Mouse (Mus musculus) Patski (cell line): ENCODE measurements at regions not wholly inside any gene's neighbourhood (a gene's known extent, or its start where the extent isn't known, plus 50 kb on each side); places are given as distances from the start of the nearest gene placed in this dataset.

ENCODE experiments used
- ATAC-seq: fragments of 100-300 bp; one replicate; pipeline ENCODE4 v1.8.0; 2021
- CTCF ChIA-PET: fragments of 350-600 bp; sonication (Branson Sonifier 250); formaldehyde crosslinking; loops from one replicate; lab custom pipeline; 2022; ENCODE audit warnings: inconsistent platforms; lab: Charles Lee
- POLR2A ChIA-PET: fragments of 350-600 bp; sonication (Branson Sonifier 250); formaldehyde crosslinking; loops from one replicate; lab custom pipeline; 2022; ENCODE audit warnings: antibody characterized with exemption, inconsistent platforms; lab: Charles Lee
- DNase-seq: peaks from one replicate; pipeline ENCODE4 v3.0.0-alpha.2; 2011; ENCODE audit warnings: low read depth, low spot score
- H3K27me3 ChIP-seq: fragments of 371-371 bp; one replicate; pipeline ENCODE4 v1.5.1; 2021
- CTCF ChIP-seq: fragments of 100-300 bp; IDR thresholded peaks from one replicate; pipeline ENCODE4 v1.5.1; 2021
- in situ Hi-C: fragments of 300-500 bp; cut with MboI; formaldehyde crosslinking; loops from 3 replicates; pipeline ENCODE4 v1.11.1; 2018; ENCODE audit warnings: low pct_unique_long_range_greater_than_20kb, mixed read lengths

DNA sequence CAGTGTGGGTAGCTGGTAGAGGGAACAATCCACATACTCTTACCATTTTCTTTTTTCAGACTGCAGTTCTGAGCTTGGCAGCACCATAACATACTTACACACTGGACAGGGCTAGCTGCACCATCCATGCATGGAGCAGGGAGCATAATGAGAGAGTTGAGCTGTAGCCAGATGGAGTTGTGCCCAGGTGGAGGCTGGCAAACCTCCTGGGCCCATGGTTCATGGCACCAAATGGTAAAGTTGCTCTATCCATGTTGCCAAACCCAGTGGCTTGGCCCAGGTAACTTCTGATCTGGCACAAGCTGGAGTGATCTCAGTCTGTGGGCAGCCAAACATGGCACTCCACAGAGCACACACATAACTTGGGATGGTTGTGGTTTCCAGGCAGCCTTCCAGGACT, 111.0 kb upstream of the Lhx8 start:
- ChIA-PET POLR2A (no interaction called here), CTCF (interaction anchor here (2.1 kb wide), 1 partner anchor 11 kb away, joined by 4 read pairs; no protein-coding TSS in a partner anchor)

DNA sequence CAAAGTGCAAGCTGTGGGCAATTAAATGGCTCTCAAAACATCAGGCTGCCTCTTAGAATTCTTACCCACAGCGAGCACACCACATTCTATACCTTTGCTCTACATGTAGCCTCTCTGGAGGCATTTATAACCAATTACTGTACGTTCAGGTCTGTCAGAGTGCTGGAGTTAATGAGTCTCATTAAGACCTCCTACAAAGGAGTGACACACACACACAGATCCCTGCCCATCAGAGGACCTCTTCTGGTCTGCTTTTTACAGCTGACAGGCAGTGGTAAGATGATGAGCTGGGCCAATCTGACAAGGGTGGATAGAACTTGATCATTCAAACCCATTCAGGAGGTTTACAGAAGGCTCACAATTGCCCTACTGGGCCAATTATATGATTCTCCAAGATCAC, 110.4 kb upstream of the Lhx8 start:
- ATAC-seq (no peak), DNase-seq (no peak)
- in situ Hi-C loops: no loop called here
- no peak for TF ChIP-seq CTCF
- no peaks in the 10 kb centered on the region for H3K27me3 ChIP-seq
- CTCF ChIA-PET: interaction anchor here (2.1 kb wide), 1 partner anchor 11 kb away, joined by 4 read pairs; no protein-coding TSS in a partner anchor
- POLR2A ChIA-PET: no interaction called here

More for the DNA sequence above, 111.0 kb upstream of the Lhx8 start:
- H3K27me3 ChIP-seq: no peaks in the 10 kb centered on the region
- in situ Hi-C loops: no loop called here
- DNase-seq (no peak), ATAC-seq (no peak)
- no peak for TF ChIP-seq CTCF

DNA sequence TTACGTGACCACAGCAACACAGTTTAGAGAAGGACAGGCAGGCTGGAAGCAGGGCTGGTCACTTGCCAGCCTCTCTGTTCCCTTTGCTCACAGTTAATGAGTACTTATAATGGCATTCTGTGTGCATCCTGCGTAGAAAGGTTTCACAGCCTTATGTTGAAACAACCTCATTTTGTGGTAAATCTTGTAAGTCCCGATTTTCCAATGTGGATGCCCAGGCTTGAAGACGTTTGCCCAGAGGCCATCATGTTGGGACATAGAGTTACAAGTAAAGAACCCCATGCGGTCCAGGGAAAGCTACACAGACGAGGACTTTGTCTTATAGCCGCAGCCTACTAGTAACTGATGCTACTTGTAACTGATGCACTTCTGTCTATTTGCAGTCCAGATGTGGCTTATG, 100.4 kb upstream of the Lhx8 start:
- in situ Hi-C loops: no loop called here
- ATAC-seq (no peak), DNase-seq (no peak)
- ChIA-PET CTCF (no interaction called here), POLR2A (no interaction called here)
- H3K27me3 ChIP-seq: no peaks in the 10 kb centered on the region
- TF ChIP-seq CTCF: no peak

DNA sequence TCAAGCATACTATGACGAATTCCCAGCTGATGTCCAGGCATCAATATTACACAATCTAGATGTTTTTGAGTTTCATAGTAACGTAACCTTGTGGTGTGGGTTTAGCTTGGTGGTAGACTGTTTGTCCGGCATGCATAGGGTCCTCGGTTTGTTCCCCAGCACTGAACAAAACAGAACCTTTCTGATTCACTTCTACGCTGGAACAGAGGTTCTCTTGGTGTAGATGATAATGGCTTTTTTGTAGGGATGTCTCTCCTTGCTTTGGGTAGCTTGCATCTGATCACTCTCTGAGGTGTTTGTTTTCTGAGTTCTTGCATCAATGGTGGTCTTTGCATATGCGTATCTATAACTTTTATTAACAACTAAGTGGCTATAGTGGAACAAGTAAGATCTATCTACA, 99.2 kb upstream of the Lhx8 start:
- no peak for TF ChIP-seq CTCF
- ATAC-seq (no peak), DNase-seq (no peak)
- ChIA-PET CTCF (interaction anchor here (1.0 kb wide), 1 partner anchor 11 kb away, joined by 4 read pairs; no protein-coding TSS in a partner anchor), POLR2A (interaction anchor here (0.6 kb wide), 1 partner anchor 59 kb away, joined by 7 read pairs; no protein-coding TSS in a partner anchor)
- in situ Hi-C loops: no loop called here
- H3K27me3 ChIP-seq: no peaks in the 10 kb centered on the region

DNA sequence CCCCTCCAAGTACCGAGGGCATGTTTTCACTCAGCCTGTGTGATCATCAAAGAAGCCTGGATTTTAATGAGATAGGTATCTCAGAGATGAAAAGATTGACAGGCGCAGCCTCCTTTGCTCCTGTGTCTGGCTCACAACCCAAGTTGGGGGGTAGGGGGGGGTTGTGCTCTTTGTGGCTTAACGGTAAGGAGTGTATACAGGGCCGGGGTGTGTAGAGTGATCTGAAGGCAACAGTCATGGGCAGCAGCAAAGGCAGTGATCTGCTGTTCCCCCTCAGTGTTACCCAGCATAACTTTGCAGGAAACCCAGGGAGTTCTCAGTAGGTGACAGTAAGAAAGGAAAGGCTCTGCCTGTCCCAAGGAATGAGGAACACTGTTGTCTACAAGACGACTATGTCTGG, 94.1 kb upstream of the Lhx8 start:
- DNase-seq: no peak
- no peak for ATAC-seq
- no peak for TF ChIP-seq CTCF
- in situ Hi-C loops: no loop called here
- no peaks in the 10 kb centered on the region for H3K27me3 ChIP-seq
- ChIA-PET CTCF (no interaction called here), POLR2A (no interaction called here)

DNA sequence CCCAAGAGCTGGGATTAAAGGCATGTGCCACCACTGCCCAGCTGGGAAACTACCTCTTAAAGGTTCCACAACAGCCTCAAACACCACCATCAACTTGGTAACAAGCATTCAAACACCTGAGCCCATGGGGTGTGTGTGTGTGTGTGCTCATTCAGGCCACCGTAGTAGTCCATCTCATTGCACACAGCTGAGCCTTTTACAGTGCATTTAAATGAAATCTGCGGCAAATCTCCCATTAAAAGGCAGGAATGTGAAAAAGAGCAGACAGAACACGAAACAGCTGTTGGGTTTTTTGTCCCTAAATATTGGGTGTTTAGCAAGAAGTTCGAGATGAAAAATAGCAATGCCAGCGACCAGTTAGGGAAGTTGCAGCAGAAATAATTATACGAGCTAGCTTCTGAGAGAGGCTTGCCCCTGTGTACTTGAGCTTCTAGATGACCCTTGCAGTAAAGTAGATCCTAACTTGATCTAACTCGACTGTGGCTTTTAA, 91.0 kb upstream of the Lhx8 start:
- DNase-seq (no peak), ATAC-seq (no peak)
- ChIA-PET CTCF (interaction anchor here (1.0 kb wide), 1 partner anchor 106 kb away, joined by 3 read pairs; no protein-coding TSS in a partner anchor), POLR2A (no interaction called here)
- TF ChIP-seq CTCF: no peak
- H3K27me3 ChIP-seq: no peaks in the 10 kb centered on the region
- in situ Hi-C loops: no loop called here

DNA sequence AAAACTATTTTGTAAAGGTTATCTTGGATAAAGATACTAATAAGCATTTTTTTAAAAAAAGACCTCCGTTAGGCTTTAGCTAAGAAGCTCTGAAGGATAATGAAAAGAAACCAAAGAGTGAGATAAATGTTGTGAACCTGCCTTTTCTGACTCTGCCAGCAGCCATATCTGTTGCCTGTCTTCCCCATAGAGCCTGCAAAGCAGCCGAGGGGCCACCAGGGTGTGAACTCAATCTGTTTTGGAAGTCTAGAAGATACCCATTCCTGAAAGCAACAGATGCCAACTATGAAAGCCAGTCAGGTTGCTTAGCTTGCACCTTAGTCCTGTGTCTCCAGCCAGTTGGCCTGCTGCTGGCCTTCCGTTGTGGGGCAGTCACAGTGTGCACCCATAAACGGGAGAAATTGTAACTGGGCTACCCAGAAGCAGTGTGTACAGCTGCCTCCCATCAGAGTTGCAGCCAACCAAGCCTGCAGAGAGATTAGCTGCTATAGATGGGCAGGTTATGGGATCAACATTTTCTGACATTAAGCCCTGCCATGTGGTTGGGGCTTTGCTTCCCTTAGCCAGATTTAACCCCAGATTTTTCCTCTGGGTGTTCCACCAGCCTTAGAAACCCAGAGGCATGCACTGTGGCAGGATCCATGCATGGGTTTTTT, 87.8 kb upstream of the Lhx8 start:
- H3K27me3 ChIP-seq: no peaks in the 10 kb centered on the region
- ChIA-PET POLR2A (no interaction called here), CTCF (no interaction called here)
- no peak for ATAC-seq
- in situ Hi-C loops: no loop called here
- TF ChIP-seq CTCF: no peak
- no peak for DNase-seq

DNA sequence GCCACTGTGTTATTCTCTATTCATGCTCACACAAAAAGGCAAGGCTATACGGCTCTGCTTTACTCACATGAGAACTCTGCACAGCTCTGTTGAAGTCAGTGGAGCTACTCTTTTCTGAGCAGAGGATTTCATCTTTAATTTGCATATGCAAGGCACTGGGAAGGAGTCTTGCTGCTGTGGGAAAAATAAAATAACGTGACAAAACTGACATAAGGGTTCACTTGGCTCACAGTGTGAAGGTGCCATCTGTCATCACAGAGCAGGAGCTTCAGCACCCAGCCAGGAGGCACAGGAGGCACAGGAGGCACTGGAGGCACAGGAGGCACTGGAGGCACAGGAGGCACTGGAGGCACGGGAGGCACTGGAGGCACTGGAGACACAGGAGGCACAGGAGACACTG, 83.9 kb upstream of the Lhx8 start:
- ChIA-PET POLR2A (no interaction called here), CTCF (interaction anchor here (1.1 kb wide), 1 partner anchor 12 kb away, joined by 3 read pairs; no protein-coding TSS in a partner anchor)
- in situ Hi-C loops: no loop called here
- TF ChIP-seq CTCF: no peak
- peaks cover 3% of the 10 kb centered on the region for H3K27me3 ChIP-seq
- ATAC-seq: no peak
- DNase-seq: no peak

DNA sequence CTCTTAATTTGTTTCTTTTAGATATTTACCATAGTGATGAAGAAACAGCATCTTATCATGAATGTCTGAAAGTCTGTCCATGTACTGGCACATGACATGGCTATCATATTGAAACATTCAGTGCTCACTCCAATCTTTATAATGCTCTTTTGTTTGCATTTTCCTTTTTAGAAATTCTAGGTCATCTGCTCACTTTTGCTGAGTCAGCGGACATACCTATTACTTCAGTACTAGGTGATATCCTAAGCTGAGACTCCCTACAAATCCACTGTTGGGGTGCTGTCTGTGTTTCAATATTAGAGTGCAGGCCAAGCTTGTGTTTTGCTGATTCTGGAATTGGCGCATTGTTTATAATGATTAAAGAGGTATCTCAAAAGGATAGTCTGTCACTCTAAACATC, 79.8 kb upstream of the Lhx8 start:
- ChIA-PET CTCF (no interaction called here), POLR2A (no interaction called here)
- ATAC-seq (no peak), DNase-seq (no peak)
- H3K27me3 ChIP-seq: peaks cover 3% of the 10 kb centered on the region
- in situ Hi-C loops: no loop called here
- TF ChIP-seq CTCF: no peak

DNA sequence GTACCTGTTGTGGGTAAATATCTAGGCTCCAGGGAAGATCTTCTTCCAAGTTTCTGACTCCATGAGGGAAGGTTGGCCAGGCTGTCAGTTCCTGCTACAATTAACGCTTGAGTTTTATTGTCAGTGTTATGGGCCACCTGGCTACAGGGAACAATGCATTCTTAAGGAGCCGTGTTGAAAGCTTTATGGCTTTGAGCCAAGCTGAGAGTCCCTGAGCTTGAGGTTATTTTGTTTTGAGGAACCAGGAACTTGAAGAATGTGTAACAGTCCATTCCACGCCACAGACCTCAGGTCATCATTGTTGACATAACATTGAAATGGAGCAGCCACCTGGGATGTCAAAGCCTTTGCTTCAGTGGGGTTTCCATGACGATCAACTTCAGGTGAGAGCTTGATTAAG, 71.6 kb upstream of the Lhx8 start:
- TF ChIP-seq CTCF: no peak
- ChIA-PET CTCF (interaction anchor here (1.1 kb wide), 1 partner anchor 12 kb away, joined by 3 read pairs; no protein-coding TSS in a partner anchor), POLR2A (no interaction called here)
- no peak for DNase-seq
- no peak for ATAC-seq
- peaks cover 6% of the 10 kb centered on the region for H3K27me3 ChIP-seq
- in situ Hi-C loops: no loop called here

DNA sequence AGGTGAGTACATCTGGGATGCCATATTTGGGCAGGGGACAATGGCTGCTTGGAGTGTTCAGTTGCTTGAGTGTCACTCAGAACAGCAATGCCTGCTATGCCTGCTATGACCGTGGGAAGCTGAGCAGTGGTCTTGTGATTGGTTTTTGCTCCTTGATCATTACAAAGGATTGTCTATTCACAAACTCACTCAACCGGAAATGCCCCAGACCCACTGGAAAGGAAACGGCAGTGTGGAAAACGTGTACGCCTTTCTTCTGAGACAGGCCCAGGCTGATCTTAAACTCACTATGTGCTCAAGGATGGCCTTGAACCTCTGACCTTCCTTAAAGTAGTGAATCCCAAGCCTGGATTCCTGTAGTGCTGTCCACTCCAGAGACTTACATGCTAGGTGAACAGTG, 63.2 kb upstream of the Lhx8 start:
- TF ChIP-seq CTCF: no peak
- in situ Hi-C loops: no loop called here
- ATAC-seq (no peak), DNase-seq (no peak)
- POLR2A ChIA-PET: no interaction called here
- CTCF ChIA-PET: no interaction called here
- peaks cover 2% of the 10 kb centered on the region for H3K27me3 ChIP-seq
